Comparison of ENCODE assay signal across 9 mouse cellular contexts in genomic region chr16:95403453-95403852, GRCm38 (mm10).
A peak's percentile ranks its signal among the peaks of the same experiment; 100 is the strongest.
DNase-seq lines count a peak whose midpoint lies in the region; ATAC-seq and TF ChIP-seq lines count a peak whose summit lies in the region.
"Had no signal": no experiment of that assay in that cellular context is flagged by ENCODE, and none has a peak within 500 bp of the region (broad histone marks: within the 10 kb centered on the region; RNA-seq: fewer than 3 reads in every experiment).

No protein-coding gene starts in this region.

- no peak overlapping the region for H3K4me3 ChIP-seq in stomach, embryonic 16.5 days (replicated peaks; ENCODE audit: low read length)
- H3K4me3 ChIP-seq in stomach, postnatal 0 days (ENCODE audit: low read depth, low read length): no peak overlapping the region
- no peak overlapping the region for H3K4me3 ChIP-seq in layer of hippocampus, adult 2 months
- H3K4me3 ChIP-seq in forebrain, embryonic 13.5 days: no peak overlapping the region

- 76% methylated on average over 5 of the region's 5 CpGs for WGBS in stomach, embryonic 16.5 days
- 73% methylated on average over 5 of the region's 5 CpGs for WGBS in stomach, postnatal 0 days
- 86% methylated on average over 5 of the region's 5 CpGs for WGBS in forebrain, embryonic 13.5 days

- H3K9ac ChIP-seq in stomach, embryonic 16.5 days (ENCODE audit: low read length): no peak overlapping the region
- H3K9ac ChIP-seq in stomach, postnatal 0 days (ENCODE audit: low read length): no peak overlapping the region
- no peak overlapping the region for H3K9ac ChIP-seq in forebrain, embryonic 13.5 days

- no peak overlapping the region for H3K27ac ChIP-seq in stomach, embryonic 16.5 days (ENCODE audit: low read length)
- no peak overlapping the region for H3K27ac ChIP-seq in stomach, postnatal 0 days (replicated peaks)
- no peak overlapping the region for H3K27ac ChIP-seq in layer of hippocampus, adult 2 months
- no peak overlapping the region for H3K27ac ChIP-seq in forebrain, embryonic 13.5 days

- TF ChIP-seq CTCF in stomach, postnatal 0 days (IDR thresholded peaks at IDR 0.05; ENCODE audit: low read depth): no peak
- no peak for TF ChIP-seq CTCF in layer of hippocampus, adult 2 months (conservative IDR thresholded peaks at IDR 0.05)

- no peaks in the 10 kb centered on the region for H3K27me3 ChIP-seq in stomach, embryonic 16.5 days (ENCODE audit: control insufficient read depth, insufficient read depth, low read length)
- H3K27me3 ChIP-seq in stomach, postnatal 0 days (ENCODE audit: control insufficient read depth, insufficient read depth, low read length): no peaks in the 10 kb centered on the region
- H3K27me3 ChIP-seq in forebrain, embryonic 13.5 days: no peaks in the 10 kb centered on the region

- TF ChIP-seq EP300 in stomach, postnatal 0 days (optimal IDR thresholded peaks at IDR 0.05): no peak

- ATAC-seq in stomach, embryonic 16.5 days (ENCODE audit: insufficient read depth, low FRiP score): 0 out of 2 replicates have a peak, but pooled peaks have one; percentile 23
- ATAC-seq in stomach, postnatal 0 days (ENCODE audit: low FRiP score, low TSS enrichment): no peak
- no peak for ATAC-seq in forebrain, embryonic 13.5 days

- H3K4me2 ChIP-seq in stomach, embryonic 16.5 days (ENCODE audit: low read depth, low read length): no peak overlapping the region
- H3K4me2 ChIP-seq in stomach, postnatal 0 days (replicated peaks; ENCODE audit: low read depth): no peak overlapping the region
- H3K4me2 ChIP-seq in forebrain, embryonic 13.5 days: no peak overlapping the region

- no peaks in the 10 kb centered on the region for H3K9me3 ChIP-seq in stomach, embryonic 16.5 days (replicated peaks; ENCODE audit: control insufficient read depth, low read length)
- H3K9me3 ChIP-seq in stomach, postnatal 0 days (ENCODE audit: control insufficient read depth, low read length): no peaks in the 10 kb centered on the region
- no peaks in the 10 kb centered on the region for H3K9me3 ChIP-seq in forebrain, embryonic 13.5 days (replicated peaks)

- H3K4me1 ChIP-seq in stomach, embryonic 16.5 days (ENCODE audit: control insufficient read depth, insufficient read depth, low read length): no peaks in the 10 kb centered on the region
- no peaks in the 10 kb centered on the region for H3K4me1 ChIP-seq in stomach, postnatal 0 days (replicated peaks; ENCODE audit: control insufficient read depth, insufficient read depth)
- H3K4me1 ChIP-seq in forebrain, embryonic 13.5 days: peaks cover 8% of the 10 kb centered on the region; the same call in 1 of the 2 replicates

- DNase-seq in stomach, postnatal 0 days (ENCODE audit: low spot score): no peak
- DNase-seq in heart, adult 8-10 months (ENCODE audit: low spot score): peak; percentile 73
- peak; percentile 67 for DNase-seq in kidney, postnatal 14 days
- DNase-seq in layer of hippocampus, adult 2 months (ENCODE audit: low spot score in 2 of 2): no peak
- DNase-seq in embryo, embryonic 9.5 days (ENCODE audit: extremely low spot score): no peak
- DNase-seq: right cerebral cortex, postnatal 4 days; thymus, postnatal 4 days had no signal

- H3K36me3 ChIP-seq in stomach, embryonic 16.5 days (ENCODE audit: control insufficient read depth, insufficient read depth, low read length): no peaks in the 10 kb centered on the region
- H3K36me3 ChIP-seq in stomach, postnatal 0 days (ENCODE audit: control insufficient read depth, insufficient read depth, low read length): no peaks in the 10 kb centered on the region
- no peaks in the 10 kb centered on the region for H3K36me3 ChIP-seq in forebrain, embryonic 13.5 days (ENCODE audit: poor library complexity, severe bottlenecking)

Comparison
In these comparisons a context has a peak if more than half of its experiments do, and no peak if none do; other contexts are left out.
1. DNase-seq: peak in heart, adult 8-10 months (single experiment) and kidney, postnatal 14 days (single experiment); none in stomach, postnatal 0 days (single experiment), layer of hippocampus, adult 2 months (0 of 2) and embryo, embryonic 9.5 days (single experiment).